Mouse (Mus musculus): ENCODE measurements around the gene Ogdh. TPM values are rescaled to one million over a fixed set of nuclear protein-coding genes. Genes with fewer than 3 reads are reported as not detected.

The Ogdh gene
- polyA plus RNA-seq, 2 experiments = 59.2 to 79.4 TPM

DNA sequence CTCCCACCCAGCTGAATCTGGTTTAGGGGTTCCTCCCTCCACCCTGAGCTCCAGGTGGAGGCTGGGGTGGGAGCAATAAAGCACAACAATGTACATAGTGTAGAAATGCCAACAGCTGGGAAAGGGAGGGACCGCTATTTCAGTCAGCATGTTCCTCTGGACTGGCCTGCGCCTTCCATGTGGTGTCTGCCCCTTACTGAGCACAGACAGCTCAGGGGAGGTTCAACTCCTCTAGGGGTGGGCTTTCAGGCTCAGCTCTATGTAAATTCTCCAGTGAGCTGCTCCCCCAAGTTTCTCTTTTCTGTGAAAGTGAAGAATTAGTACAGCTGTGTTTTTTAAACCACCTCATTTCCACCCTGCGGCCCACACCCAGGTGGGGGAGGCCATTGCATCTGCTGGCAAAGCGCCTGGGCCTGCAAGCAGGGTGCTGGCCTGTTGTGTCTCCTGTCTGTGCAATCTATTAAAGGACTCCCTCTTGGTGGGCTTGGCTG is 114.2 kb downstream of the Ogdh start:
- peak overlapping the region; percentile 21; the same call in 1 of the 2 replicates for H3K9ac ChIP-seq (ENCODE audit: low read depth, low read length, severe bottlenecking)
- DNase-seq (ENCODE audit: low spot score) = peak; percentile 67
- H3K4me1 ChIP-seq (ENCODE audit: control insufficient read depth, insufficient read depth, low read length) = peaks cover 29% of the 10 kb centered on the region
- 29% methylated on average over 4 of the region's 4 CpGs for WGBS
- H3K4me2 ChIP-seq (replicated peaks; ENCODE audit: low read depth, low read length, severe bottlenecking) = no peak overlapping the region; the same call in 1 of the 2 replicates
- H3K9me3 ChIP-seq (ENCODE audit: control insufficient read depth, low read length) = no peaks in the 10 kb centered on the region
- ATAC-seq (ENCODE audit: low FRiP score, low read depth) = peak; percentile 73
- TF ChIP-seq POLR2A (IDR thresholded peaks at IDR 0.05; ENCODE audit: borderline replicate concordance, extremely low read depth, insufficient read depth, insufficient read length) = no peak
- peak overlapping the region; percentile 90 for H3K27ac ChIP-seq (replicated peaks; ENCODE audit: low read depth, low read length)
- H3K27me3 ChIP-seq (ENCODE audit: control insufficient read depth, insufficient read depth, low read length) = no peaks in the 10 kb centered on the region
- H3K4me3 ChIP-seq (replicated peaks; ENCODE audit: low read length) = no peak overlapping the region
- peaks cover 49% of the 10 kb centered on the region for H3K36me3 ChIP-seq (ENCODE audit: control insufficient read depth, insufficient read depth, low read length)

Small RNAs within 50 kb of the gene (microRNA-seq; reads per million reads assigned to microRNA genes)
- gene Mir7651 = not detected

Other genes starting within 250 kb of the Ogdh start
- 3.1 and 3.5 TPM in 2 replicates for gene Camk2b, start 225.3 kb upstream of the Ogdh start, polyA plus RNA-seq (2012; rRNA removed)
- 1.5 TPM in 2 replicates for gene Camk2b, start 225.3 kb upstream of the Ogdh start, polyA plus RNA-seq (2014; fragmentation: Nextera tagmentation; extraction: Ambion mirVana)
- gene A730071L15Rik, start 91.6 kb upstream of the Ogdh start, polyA plus RNA-seq (2012; rRNA removed) = 0.23 and 0.30 TPM in 2 replicates
- gene A730071L15Rik, start 91.6 kb upstream of the Ogdh start, polyA plus RNA-seq (2014; fragmentation: Nextera tagmentation; extraction: Ambion mirVana) = 0.48 and 0.76 TPM in 2 replicates
- 45.9 and 51.6 TPM in 2 replicates for gene Nudcd3, start 91.2 kb upstream of the Ogdh start, polyA plus RNA-seq (2012; rRNA removed)
- 32.1 and 38.5 TPM in 2 replicates for gene Nudcd3, start 91.2 kb upstream of the Ogdh start, polyA plus RNA-seq (2014; fragmentation: Nextera tagmentation; extraction: Ambion mirVana)
- 0.23 and 0.46 TPM in 2 replicates for gene Npc1l1, start 61.5 kb upstream of the Ogdh start, polyA plus RNA-seq (2012; rRNA removed)
- gene Npc1l1, start 61.5 kb upstream of the Ogdh start, polyA plus RNA-seq (2014; fragmentation: Nextera tagmentation; extraction: Ambion mirVana) = 0.15 and 0.25 TPM in 2 replicates
- gene Ddx56, start 23.9 kb upstream of the Ogdh start, polyA plus RNA-seq (2012; rRNA removed) = 62.9 and 71.2 TPM in 2 replicates
- gene Ddx56, start 23.9 kb upstream of the Ogdh start, polyA plus RNA-seq (2014; fragmentation: Nextera tagmentation; extraction: Ambion mirVana) = 92.4 and 93.4 TPM in 2 replicates
- 132 and 137 TPM in 2 replicates for gene Tmed4, start 16.8 kb upstream of the Ogdh start, polyA plus RNA-seq (2012; rRNA removed)
- 108 and 120 TPM in 2 replicates for gene Tmed4, start 16.8 kb upstream of the Ogdh start, polyA plus RNA-seq (2014; fragmentation: Nextera tagmentation; extraction: Ambion mirVana)
- gene Zmiz2, start 97.4 kb downstream of the Ogdh start, polyA plus RNA-seq (2012; rRNA removed) = 34.1 and 47.4 TPM in 2 replicates
- gene Zmiz2, start 97.4 kb downstream of the Ogdh start, polyA plus RNA-seq (2014; fragmentation: Nextera tagmentation; extraction: Ambion mirVana) = 12.4 and 12.9 TPM in 2 replicates
- gene Ppia, start 123.8 kb downstream of the Ogdh start, polyA plus RNA-seq (2012; rRNA removed) = 2,776 and 3,384 TPM in 2 replicates
- gene Ppia, start 123.8 kb downstream of the Ogdh start, polyA plus RNA-seq (2014; fragmentation: Nextera tagmentation; extraction: Ambion mirVana) = 4,586 and 4,744 TPM in 2 replicates
- gene H2afv, start 152.8 kb downstream of the Ogdh start, polyA plus RNA-seq (2012; rRNA removed) = 203 and 273 TPM in 2 replicates
- 548 and 588 TPM in 2 replicates for gene H2afv, start 152.8 kb downstream of the Ogdh start, polyA plus RNA-seq (2014; fragmentation: Nextera tagmentation; extraction: Ambion mirVana)
- gene Purb, start 184.3 kb downstream of the Ogdh start, polyA plus RNA-seq (2012; rRNA removed) = 17.6 and 20.9 TPM in 2 replicates
- 24.8 and 27.1 TPM in 2 replicates for gene Purb, start 184.3 kb downstream of the Ogdh start, polyA plus RNA-seq (2014; fragmentation: Nextera tagmentation; extraction: Ambion mirVana)
- 3.9 and 5.0 TPM in 2 replicates for gene Myo1g, start 229.3 kb downstream of the Ogdh start, polyA plus RNA-seq (2012; rRNA removed)
- 3.1 and 3.2 TPM in 2 replicates for gene Myo1g, start 229.3 kb downstream of the Ogdh start, polyA plus RNA-seq (2014; fragmentation: Nextera tagmentation; extraction: Ambion mirVana)